Mouse (Mus musculus) left cerebral cortex, postnatal 4 days (tissue): ENCODE data around the gene Tmem263. TPM values are rescaled to one million over a fixed set of nuclear protein-coding genes. Genes with fewer than 3 reads are reported as not detected.
A peak's percentile ranks its signal among the peaks of the same experiment; 100 is the strongest.

ENCODE experiments used
- DNase-seq: peaks from one replicate; pipeline ENCODE4 v3.0.0-alpha.2; 2022
- intact Hi-C: fragments of 180-260 bp; cut with DNase I; formaldehyde crosslinking; loops from one replicate; pipeline ENCODE4 v1.15.1; 2025
- total RNA-seq, 2 experiments: library from RNA; stranded (reverse); gene quantifications; 2 replicates each; pipeline ENCODE4 v1.2.3; 2021

Gene Tmem263
- 10 to 100 TPM; 31.9 to 32.7 TPM for total RNA-seq

DNA sequence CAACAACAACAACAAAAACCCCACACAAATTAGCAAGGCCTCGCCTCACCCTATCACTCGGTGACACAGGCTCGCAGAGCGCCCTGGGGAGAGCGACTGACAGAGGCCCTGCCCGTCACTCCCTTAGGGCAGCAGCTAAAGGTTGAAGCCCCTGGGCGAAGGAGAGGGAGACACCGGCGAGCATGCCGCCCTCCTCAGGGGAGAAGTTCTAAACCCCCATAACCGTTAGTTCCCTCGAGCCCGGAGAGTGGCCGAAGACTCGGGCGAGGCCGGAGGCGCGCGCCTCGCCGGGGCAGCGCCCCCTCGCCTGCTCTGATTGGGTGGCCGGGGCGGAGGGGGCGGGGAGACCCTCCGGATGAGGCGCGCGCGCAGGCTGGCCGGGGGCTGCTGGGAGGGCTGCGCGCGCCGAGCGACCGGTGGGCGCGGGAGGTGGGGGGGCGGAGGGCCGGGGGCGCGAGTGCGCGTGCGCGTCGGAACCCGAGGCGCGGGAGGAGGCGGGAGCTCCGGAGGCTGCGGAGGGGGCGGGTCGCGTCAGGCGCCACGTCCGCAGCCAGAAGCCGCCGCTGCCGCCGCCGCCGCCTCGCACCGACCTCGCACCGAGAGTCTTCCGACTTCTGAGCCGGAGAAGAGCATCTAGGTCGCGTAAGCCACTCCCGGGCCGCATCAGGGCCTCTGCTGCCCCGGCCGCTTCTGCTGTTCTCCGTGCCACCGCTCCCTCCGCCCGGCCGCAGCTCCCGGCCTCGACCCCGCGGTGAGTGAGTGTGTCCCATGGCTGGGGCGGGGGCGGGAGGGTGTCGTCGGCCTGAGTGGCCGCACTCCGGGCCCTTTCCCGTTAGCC is at the start of gene Tmem263, which contains the start of gene Fhl4:
Gene Tmem263, plus strand, starts transcription at position 381 of the 838 bp plus-strand sequence.
Gene Fhl4, minus strand, starts transcription at position 249 of the 838 bp plus-strand sequence.
- intact Hi-C loops = no loop called here
- peak; percentile 97 for DNase-seq

DNA sequence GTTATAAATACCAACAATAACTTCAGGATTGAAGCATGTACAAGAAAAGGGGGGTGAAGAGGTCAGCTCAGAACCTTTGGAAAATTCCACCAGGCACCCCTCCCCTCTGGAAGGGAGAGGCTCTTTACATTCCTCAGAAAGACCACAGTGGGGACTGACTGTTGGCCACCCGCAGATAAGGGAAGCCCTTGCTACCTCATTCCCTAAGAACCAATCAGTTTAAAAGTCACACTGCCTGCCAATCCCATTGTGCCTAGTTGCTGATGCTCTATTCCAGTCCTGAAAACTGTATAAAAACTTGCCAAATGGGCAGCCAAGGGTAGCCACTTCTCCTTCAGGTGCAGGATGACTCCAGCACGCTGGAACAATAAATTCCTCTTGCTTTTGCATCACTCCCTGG is 47.6 kb upstream of the Tmem263 start:
- DNase-seq = no peak
- intact Hi-C loops = no loop called here

DNA sequence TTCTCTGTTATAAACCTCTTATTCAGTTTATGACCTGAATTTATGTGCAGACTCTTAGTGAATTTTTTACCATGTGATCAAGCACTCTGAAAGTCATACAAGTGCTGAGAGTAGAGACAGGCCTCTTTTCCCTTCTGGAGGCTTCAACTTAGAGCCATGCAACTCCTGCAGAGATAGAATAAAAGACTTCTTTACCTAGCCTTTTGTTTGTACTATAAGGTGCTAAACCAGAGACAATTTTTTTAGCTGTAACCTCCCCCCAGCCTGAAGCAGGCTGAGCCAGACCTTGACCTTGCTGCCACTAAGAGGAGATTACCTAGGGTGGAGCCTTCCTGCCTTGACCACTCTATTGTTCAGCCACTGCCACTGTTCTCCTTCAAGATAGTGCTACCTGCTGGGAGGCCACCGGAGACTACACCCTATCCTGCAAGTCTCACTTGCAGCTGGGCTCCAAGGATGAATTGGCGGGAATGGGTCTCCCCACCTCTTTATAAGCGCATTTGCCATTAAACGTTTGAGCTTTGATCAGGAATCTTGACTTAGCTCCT is 30.7 kb upstream of the Tmem263 start:
- DNase-seq = no peak
- intact Hi-C loops = no loop called here

DNA sequence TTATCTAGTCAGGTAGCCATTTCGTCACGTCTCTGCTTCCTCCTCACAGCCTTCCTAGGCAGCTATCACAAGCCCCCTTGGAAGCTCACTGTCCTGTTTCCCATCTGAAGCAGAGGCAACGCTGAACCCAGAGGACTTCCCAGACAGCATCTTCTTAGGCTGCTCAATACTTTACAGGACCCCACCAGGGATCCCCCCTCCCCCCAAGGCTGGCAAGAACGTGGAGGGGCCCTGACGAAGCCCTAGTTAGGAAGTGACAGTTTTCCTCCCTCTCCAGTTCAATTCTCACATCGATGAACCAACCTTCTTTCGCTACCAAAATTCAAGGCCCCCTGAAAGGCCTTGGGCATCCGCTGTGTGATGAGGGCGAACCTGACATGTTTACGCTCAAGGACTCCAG is 586 bp upstream of the Tmem263 start:
- DNase-seq = peak; percentile 52
- intact Hi-C loops = no loop called here

DNA sequence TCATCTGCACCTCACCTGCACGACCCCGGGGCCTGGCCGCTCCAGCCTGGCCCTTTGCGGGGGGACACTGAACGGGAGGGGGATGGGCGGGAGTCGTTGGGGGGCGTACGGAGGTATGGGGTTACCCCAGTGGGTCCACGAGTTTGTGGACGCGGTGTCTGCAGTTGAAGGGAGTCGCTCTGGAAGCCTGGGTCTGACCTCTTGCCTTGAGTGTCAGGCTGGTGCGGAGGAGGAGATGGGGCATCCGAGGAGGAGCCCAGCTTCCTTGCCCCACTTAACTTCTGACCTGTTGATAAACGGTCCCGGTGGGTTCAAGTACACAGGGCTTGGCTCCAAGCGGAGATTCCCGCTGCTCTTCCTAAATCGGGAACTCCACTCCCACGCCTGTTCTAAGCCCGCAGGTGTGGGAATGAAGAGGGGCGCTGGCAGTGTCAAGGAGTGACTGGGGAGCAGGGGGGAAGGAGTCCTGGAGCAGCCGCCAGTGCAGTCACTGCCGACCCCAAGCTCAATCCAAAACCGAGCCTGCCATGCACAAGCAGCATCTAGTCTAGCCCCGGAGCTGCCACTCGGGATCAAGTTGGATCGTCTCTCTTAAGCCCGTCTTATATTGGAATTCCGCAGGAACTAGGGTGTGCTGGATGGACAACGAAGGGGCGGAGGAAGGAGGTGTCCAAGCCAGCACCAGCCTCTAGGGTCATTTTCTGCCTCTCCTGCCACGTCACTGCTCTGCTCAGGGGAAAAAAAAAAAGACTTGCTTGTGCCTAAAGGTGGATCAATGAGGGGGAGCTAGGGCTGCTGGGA is 858 bp downstream of the Tmem263 start:
- DNase-seq = peak; percentile 13
- intact Hi-C loops = no loop called here

DNA sequence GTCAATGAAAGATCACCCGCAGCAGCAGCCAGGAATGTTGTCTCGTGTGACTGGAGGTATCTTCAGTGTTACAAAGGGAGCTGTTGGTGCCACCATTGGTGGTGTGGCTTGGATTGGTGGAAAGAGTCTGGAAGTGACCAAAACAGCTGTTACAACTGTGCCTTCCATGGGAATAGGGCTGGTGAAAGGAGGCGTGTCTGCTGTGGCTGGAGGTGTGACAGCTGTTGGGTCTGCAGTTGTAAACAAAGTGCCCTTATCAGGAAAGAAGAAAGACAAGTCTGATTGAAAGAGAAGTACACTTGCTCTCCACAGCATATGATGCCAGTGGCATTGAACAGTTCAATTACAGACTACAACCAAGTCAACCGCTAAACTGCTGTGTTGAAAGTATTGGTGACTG is 12.0 kb downstream of the Tmem263 start:
- no peak for DNase-seq
- intact Hi-C loops = no loop called here

DNA sequence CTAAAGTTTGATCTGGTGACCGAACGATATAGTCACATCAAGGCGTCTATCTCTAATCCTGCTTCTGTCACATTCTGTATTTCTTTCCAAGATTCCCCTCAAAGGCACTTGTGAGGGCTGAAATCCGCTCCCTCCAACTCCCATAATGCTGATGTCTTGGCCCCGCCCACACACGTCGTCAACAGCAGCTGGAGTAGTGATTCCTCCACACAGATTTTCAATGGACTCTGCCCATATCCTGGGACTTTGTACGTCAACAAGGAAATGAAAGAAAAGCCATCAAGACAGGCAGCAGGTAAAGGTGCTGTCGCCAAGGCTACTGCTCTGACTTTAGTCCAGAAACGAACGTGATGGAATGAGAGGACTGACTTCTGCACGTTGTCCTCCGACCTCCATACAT is 22.8 kb downstream of the Tmem263 start:
- no peak for DNase-seq
- intact Hi-C loops = no loop called here

DNA sequence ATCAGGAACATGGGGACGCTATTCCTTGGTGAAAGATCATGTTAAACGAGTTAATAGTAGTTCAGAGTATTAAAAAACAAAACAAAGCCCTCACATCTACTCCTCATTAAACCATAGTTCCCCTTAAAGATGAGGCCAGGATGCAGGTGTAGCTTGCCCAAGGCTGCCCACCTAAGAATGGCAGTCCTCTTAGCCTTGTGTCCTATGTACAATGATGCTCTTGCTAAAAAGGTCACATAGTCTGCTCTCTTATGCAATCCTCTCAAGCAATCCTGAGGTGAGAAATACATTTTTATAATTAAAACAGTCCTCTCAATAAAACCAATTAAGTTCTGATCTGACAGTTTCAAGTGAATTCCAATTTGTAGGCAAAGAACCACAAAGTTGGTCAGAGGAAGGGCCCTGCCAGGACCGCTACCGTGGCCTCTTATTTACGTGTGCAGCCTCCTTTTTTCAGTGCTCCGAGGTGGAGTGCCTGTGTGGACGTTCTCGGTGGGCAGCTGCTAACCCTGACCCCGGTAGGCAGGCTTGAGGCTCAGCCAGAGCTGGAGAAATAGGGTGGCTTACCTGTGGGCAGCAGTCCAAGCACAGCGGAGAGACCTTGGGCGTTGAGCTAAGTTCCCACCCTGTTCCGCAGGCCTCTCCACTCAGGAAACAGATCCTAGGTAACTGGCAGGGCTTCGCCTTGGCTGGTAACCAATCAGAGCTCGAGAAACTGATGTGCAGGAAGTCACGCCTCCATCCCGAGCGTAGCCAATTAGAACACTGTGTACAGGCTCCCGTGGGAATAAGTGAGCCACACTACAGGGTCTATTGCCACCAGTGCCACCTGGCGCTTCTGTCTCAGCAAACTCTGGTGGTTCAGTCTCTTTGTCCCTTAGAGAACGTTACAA is 25.2 kb downstream of the Tmem263 start, which contains the start of gene Mterf2:
Gene Mterf2, minus strand, starts transcription at position 633 of the 893 bp plus-strand sequence.
- intact Hi-C loops = no loop called here
- peak; percentile 96 for DNase-seq

DNA sequence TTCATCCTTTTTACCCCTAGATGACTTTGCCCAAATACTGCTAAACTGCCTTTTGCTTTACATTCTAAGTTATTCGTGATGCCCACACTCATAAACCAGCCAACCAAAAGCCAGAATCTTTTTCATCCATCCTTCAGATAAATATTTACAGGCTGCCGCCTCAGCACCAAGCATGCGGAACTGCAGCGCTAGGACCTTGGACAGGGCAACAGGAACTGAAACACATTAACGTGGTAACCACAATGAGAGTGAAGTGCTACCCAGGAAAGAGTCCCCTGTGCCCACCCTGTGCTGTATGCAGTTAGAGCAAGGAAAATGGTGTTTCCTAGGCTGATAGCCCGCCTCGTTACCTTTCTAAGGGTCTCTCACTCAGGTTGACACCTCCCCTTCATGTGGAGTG is 26.0 kb downstream of the Tmem263 start:
- DNase-seq = no peak
- intact Hi-C loops = no loop called here

DNA sequence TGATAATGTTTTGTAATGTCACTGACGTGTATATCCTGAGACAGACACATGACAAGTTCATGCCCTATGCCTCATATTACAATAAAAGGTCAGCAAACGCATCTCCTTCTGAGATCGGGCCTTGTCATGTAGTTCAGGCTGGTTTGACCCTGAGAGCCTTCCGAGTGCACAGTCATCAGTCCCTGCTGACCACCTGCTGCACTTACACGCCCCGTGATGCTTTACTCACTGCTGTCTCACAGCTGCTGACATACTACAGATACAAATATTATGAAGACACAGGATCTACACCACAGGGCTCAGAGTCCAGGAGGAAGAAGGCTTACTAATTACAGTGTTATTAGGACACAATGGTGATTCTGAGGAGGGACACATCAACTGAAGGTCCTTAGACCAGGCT is 34.1 kb downstream of the Tmem263 start:
- intact Hi-C loops = no loop called here
- DNase-seq = no peak

DNA sequence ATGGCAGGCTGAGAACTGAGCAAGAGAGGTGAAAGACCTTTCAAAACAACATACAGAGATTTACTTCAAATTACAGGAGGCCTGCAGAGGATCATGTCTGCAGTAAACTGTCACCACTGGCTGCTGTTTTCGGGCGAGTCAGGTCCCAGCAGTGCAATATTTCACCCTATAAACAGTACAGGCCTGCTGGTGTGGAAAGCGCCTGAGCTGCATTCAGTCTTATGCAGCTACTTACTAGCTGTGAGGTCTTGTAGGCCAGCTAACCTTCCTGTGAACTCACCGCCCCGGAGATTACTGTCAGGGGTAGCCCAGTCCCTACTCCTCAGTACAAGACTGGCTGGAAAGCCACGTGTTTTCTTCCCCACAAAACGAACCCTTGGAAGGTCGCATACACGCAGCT is 39.0 kb downstream of the Tmem263 start:
- no peak for DNase-seq

DNA sequence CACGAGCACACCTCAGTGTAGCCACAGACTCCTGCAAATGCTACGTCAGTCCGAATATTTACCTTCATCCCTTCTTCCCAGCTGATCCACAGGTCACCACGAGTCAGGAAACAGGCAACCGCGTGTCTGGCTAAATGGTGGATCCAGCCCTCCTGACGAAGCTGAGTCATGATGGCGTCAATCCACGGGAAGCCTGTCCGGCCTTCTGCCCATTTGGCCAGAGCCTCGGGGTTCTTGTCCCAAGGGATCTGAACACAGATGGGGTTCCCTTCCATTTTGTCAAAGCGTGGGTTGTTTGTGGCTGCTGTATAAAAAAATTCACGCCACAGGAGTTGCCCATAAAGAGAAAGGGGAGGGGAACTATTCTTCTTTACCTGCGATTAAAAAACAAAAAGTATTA is 43.9 kb downstream of the Tmem263 start:
- intact Hi-C loops = no loop called here
- no peak for DNase-seq

More for the DNA sequence above, 39.0 kb downstream of the Tmem263 start:
- intact Hi-C loops = no loop called here

DNA sequence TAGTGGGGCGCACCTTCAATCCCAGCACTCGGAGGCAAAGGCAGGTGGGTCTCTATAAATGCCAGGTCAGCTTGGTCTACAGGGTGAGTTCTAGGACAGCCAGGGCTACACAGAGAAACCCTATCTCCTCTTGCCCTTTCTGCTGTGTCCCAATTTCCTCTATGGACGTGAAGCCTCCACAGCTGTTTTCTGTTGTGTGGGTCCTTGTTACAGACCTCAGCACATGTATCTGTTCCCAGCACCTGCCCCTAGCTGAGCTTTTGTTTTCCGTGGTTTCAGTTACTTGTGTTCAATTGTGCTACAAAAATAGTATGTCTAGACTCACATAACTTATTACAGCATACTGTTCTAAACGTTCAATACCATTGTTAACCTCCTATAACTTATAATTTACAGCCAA is 46.8 kb downstream of the Tmem263 start:
- intact Hi-C loops = no loop called here
- no peak for DNase-seq

DNA sequence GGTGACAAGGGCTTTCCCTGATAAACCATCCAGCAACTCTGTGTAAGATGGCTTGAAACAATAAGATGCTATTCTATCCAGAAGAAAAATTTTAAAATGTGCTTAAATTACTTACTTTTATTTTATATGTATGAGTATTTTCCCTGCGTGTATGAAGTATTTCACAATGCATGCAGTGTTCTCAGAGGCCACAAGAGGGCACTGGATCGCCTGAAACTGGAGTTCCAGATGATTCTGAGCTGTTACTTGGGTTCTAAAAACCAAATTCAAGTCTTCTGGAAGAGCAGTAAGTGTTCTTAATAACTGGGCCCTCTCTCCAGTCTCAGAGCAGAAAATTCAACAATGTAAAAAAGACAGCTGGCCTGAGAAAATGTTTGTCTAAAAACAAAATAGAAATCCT is 51.8 kb downstream of the Tmem263 start:
- intact Hi-C loops = no loop called here

DNA sequence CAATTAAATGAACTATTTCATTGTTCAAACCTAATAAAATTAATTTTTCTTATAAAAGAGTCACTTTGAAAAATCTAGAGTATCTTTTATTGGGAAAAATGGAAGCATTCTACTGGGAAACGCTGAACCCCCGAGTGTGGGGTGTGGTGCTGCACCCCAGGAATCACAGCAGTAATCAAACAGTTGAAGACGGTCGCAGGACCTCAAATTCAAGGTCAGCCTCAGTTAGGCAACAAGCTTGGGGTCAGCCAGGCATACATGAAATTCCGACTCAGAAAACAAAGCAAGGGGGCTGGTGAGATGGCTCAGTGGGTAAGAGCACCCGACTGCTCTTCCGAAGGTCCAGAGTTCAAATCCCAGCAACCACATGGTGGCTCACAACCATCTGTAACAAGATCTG is 55.0 kb downstream of the Tmem263 start:
- intact Hi-C loops = no loop called here
- DNase-seq = no peak

More for the DNA sequence above, 51.8 kb downstream of the Tmem263 start:
- peak; percentile 49 for DNase-seq

DNA sequence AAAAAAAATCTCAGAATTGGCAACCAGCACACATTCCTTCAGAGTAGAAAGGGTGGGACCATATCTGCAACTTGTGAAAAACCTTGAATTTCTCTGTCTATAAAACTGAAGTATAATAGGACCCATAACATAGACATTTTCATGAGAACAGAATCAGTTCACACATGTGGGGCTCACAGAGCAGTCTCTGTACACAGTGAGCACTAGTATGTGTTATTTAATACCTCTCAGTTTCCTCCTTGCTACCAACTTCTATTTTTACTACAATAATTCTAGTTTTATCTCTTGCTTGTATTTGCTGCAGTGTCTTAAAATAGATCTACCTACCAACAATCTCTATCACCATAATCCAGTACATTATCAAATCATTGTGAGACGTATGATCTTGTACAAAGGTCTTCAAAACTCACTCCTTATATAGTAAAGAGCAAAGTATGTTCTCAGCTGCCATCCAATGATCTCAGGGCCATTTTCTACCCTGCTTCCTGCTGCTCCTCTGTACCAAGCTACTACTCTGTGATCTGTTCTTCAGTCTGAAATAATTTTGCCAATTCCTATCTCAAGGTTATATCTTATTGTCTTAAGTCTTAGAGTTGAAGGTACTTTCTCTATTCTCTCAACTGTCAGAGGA is 57.7 kb downstream of the Tmem263 start:
- intact Hi-C loops = no loop called here
- DNase-seq = no peak

DNA sequence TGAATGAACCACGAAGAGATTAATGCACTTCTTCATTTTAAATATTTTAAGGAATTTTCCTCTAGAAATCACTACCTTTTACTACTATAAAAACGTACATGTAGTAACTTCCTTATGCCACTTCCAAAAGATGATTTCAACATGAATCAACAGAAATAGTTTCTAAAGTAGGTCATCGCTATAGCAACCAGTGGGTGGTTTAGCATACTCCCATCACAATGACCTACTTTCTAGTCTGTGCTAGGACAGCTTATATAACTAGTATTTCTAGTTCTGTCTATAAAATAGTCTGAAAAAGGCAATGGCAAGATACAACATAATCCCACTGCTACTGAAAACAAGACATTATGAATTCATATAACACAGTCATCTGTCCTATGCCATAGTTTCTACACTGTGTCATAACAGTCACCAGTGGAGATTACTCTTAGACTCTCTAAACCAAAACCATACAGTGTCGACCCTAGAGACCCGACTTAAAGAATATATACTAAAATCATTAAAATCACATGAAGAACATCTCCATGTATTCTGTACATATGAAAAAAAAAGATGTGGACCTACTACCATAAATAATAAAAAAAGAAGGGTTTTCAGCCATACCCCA is 59.4 kb downstream of the Tmem263 start:
- intact Hi-C loops = no loop called here
- no peak for DNase-seq

DNA sequence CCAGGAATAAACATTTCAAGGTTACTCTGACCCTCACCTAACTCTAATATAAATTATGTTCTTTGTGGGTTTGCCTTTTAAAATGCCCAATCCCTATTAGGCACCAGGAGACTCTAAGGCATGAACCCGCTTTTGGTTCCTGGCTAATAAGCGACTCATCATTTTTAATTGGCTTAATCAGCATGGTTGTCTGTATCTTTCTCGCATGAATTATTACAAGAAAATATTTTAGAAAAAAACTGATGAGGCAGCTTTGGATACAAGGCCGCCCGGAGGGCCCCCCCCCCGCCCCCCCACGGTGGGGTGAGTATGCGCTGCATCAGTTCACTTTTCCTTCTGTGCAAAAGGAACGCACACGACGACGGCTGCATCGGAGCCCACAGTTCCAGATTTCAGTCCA is 62.4 kb downstream of the Tmem263 start:
- no peak for DNase-seq
- intact Hi-C loops = no loop called here

DNA sequence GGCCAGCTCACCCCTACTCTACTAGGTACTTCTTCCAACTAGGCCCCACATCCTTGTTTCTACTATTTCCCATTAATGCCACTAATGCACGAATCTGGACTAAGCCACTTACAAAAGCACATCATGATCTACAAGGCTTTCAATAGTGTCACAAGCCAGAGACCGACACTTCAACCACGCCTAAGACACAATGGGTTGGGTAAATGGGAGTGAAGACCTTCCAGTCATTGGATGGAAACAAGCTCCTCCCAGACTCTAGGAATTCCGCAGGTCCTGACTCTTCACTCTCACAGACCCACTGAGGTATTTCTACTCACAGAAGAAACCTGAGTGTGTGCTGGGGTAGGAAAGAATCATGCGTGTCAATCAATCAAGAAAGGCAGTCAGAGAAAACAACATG is 62.9 kb downstream of the Tmem263 start:
- DNase-seq = no peak
- intact Hi-C loops = no loop called here
